Mouse (Mus musculus): ENCODE results near the gene Nptn. TPM values are rescaled to one million over a fixed set of nuclear protein-coding genes. Genes with fewer than 3 reads are reported as not detected.
A peak's percentile ranks its signal among the peaks of the same experiment; 100 is the strongest.

Nptn gene
- polyA plus RNA-seq, 1 experiment from 2014 or later = 145 TPM

- no peaks in the 10 kb centered on the region for H3K9me3 ChIP-seq (ENCODE audit: control insufficient read depth)
- WGBS = 29% methylated on average over 6 of the region's 6 CpGs
- no peak overlapping the region for H3K4me3 ChIP-seq (ENCODE audit: low read depth, low read length)
- H3K4me2 ChIP-seq (replicated peaks; ENCODE audit: low read depth) = no peak overlapping the region
- H3K27me3 ChIP-seq (replicated peaks; ENCODE audit: control insufficient read depth, insufficient read depth, low read length) = no peaks in the 10 kb centered on the region
- no peaks in the 10 kb centered on the region for H3K36me3 ChIP-seq (ENCODE audit: control insufficient read depth, insufficient read depth)
- H3K27ac ChIP-seq (ENCODE audit: low read depth, low read length) = peak overlapping the region; percentile 24; the same call in 1 of the 2 replicates
- ATAC-seq = peak; percentile 77
- TF ChIP-seq CTCF (IDR thresholded peaks at IDR 0.05; ENCODE audit: low read depth) = no peak
- no peak overlapping the region for H3K9ac ChIP-seq (ENCODE audit: low read depth, low read length)
- H3K4me1 ChIP-seq (replicated peaks; ENCODE audit: control insufficient read depth, insufficient read depth, low read length) = no peaks in the 10 kb centered on the region
Measured at GRCm38 (mm10) chr9:58541895-58542338, 40.1 kb upstream of the Nptn start.

GRCm38 (mm10) chr9:58544879-58545324 lies 37.1 kb upstream of the Nptn start:
- 57% methylated on average over 4 of the region's 4 CpGs for WGBS
- no peak overlapping the region for H3K4me3 ChIP-seq (ENCODE audit: low read depth, low read length)
- H3K27ac ChIP-seq (ENCODE audit: low read depth, low read length) = no peak overlapping the region; the same call in 1 of the 2 replicates
- peak overlapping the region; percentile 37; the same call in 1 of the 2 replicates for H3K4me2 ChIP-seq (replicated peaks; ENCODE audit: low read depth)
- no peak for TF ChIP-seq CTCF (IDR thresholded peaks at IDR 0.05; ENCODE audit: low read depth)
- H3K4me1 ChIP-seq (replicated peaks; ENCODE audit: control insufficient read depth, insufficient read depth, low read length) = no peaks in the 10 kb centered on the region
- H3K9ac ChIP-seq (ENCODE audit: low read depth, low read length) = no peak overlapping the region
- no peaks in the 10 kb centered on the region for H3K27me3 ChIP-seq (replicated peaks; ENCODE audit: control insufficient read depth, insufficient read depth, low read length)
- H3K36me3 ChIP-seq (ENCODE audit: control insufficient read depth, insufficient read depth) = no peaks in the 10 kb centered on the region
- ATAC-seq = no peak
- H3K9me3 ChIP-seq (ENCODE audit: control insufficient read depth) = no peaks in the 10 kb centered on the region

- H3K27ac ChIP-seq (ENCODE audit: low read depth, low read length) = no peak overlapping the region
- H3K9me3 ChIP-seq (ENCODE audit: control insufficient read depth) = no peaks in the 10 kb centered on the region
- TF ChIP-seq CTCF (IDR thresholded peaks at IDR 0.05; ENCODE audit: low read depth) = no peak
- no peak overlapping the region for H3K4me3 ChIP-seq (ENCODE audit: low read depth, low read length)
- ATAC-seq = no peak
- no peak overlapping the region for H3K9ac ChIP-seq (ENCODE audit: low read depth, low read length)
- no peak overlapping the region for H3K4me2 ChIP-seq (replicated peaks; ENCODE audit: low read depth)
- no peaks in the 10 kb centered on the region for H3K4me1 ChIP-seq (replicated peaks; ENCODE audit: control insufficient read depth, insufficient read depth, low read length)
- 74% methylated on average over 6 of the region's 6 CpGs for WGBS
- H3K27me3 ChIP-seq (replicated peaks; ENCODE audit: control insufficient read depth, insufficient read depth, low read length) = no peaks in the 10 kb centered on the region
- H3K36me3 ChIP-seq (ENCODE audit: control insufficient read depth, insufficient read depth) = no peaks in the 10 kb centered on the region
Measured at GRCm38 (mm10) chr9:58545428-58545827, 36.6 kb upstream of the Nptn start.

GRCm38 (mm10) chr9:58546630-58547360 lies 35.2 kb upstream of the Nptn start:
- TF ChIP-seq CTCF (IDR thresholded peaks at IDR 0.05; ENCODE audit: low read depth) = no peak
- no peaks in the 10 kb centered on the region for H3K27me3 ChIP-seq (replicated peaks; ENCODE audit: control insufficient read depth, insufficient read depth, low read length)
- H3K4me2 ChIP-seq (replicated peaks; ENCODE audit: low read depth) = no peak overlapping the region
- no peak overlapping the region for H3K9ac ChIP-seq (ENCODE audit: low read depth, low read length)
- no peak overlapping the region for H3K4me3 ChIP-seq (ENCODE audit: low read depth, low read length)
- H3K27ac ChIP-seq (ENCODE audit: low read depth, low read length) = no peak overlapping the region
- no peaks in the 10 kb centered on the region for H3K4me1 ChIP-seq (replicated peaks; ENCODE audit: control insufficient read depth, insufficient read depth, low read length)
- no peak for ATAC-seq
- H3K36me3 ChIP-seq (ENCODE audit: control insufficient read depth, insufficient read depth) = no peaks in the 10 kb centered on the region
- H3K9me3 ChIP-seq (ENCODE audit: control insufficient read depth) = no peaks in the 10 kb centered on the region
- 82% methylated on average over 11 of the region's 11 CpGs for WGBS

- H3K27me3 ChIP-seq (replicated peaks; ENCODE audit: control insufficient read depth, insufficient read depth, low read length) = no peaks in the 10 kb centered on the region
- no peak for TF ChIP-seq CTCF (IDR thresholded peaks at IDR 0.05; ENCODE audit: low read depth)
Measured at GRCm38 (mm10) chr9:58548897-58549296, 33.1 kb upstream of the Nptn start.

GRCm38 (mm10) chr9:58549694-58550093 lies 32.3 kb upstream of the Nptn start:
- TF ChIP-seq CTCF (IDR thresholded peaks at IDR 0.05; ENCODE audit: low read depth) = no peak
- 67% methylated on average over 3 of the region's 3 CpGs for WGBS
- ATAC-seq = no peak

More at GRCm38 (mm10) chr9:58548897-58549296, 33.1 kb upstream of the Nptn start:
- WGBS = 67% methylated on average over 4 of the region's 4 CpGs
- Histone ChIP-seq H3K27ac (ENCODE audit: low read depth, low read length) (no peak overlapping the region), H3K4me2 (replicated peaks; ENCODE audit: low read depth) (no peak overlapping the region), H3K36me3 (ENCODE audit: control insufficient read depth, insufficient read depth) (no peaks in the 10 kb centered on the region), H3K4me3 (ENCODE audit: low read depth, low read length) (no peak overlapping the region), H3K9me3 (ENCODE audit: control insufficient read depth) (no peaks in the 10 kb centered on the region), H3K9ac (ENCODE audit: low read depth, low read length) (no peak overlapping the region), H3K4me1 (replicated peaks; ENCODE audit: control insufficient read depth, insufficient read depth, low read length) (no peaks in the 10 kb centered on the region)
- no peak for ATAC-seq

More at GRCm38 (mm10) chr9:58549694-58550093, 32.3 kb upstream of the Nptn start:
- H3K27ac ChIP-seq (ENCODE audit: low read depth, low read length) = no peak overlapping the region
- H3K4me2 ChIP-seq (replicated peaks; ENCODE audit: low read depth) = no peak overlapping the region
- H3K4me3 ChIP-seq (ENCODE audit: low read depth, low read length) = no peak overlapping the region
- no peaks in the 10 kb centered on the region for H3K4me1 ChIP-seq (replicated peaks; ENCODE audit: control insufficient read depth, insufficient read depth, low read length)
- H3K27me3 ChIP-seq (replicated peaks; ENCODE audit: control insufficient read depth, insufficient read depth, low read length) = no peaks in the 10 kb centered on the region
- no peaks in the 10 kb centered on the region for H3K36me3 ChIP-seq (ENCODE audit: control insufficient read depth, insufficient read depth)
- no peaks in the 10 kb centered on the region for H3K9me3 ChIP-seq (ENCODE audit: control insufficient read depth)
- no peak overlapping the region for H3K9ac ChIP-seq (ENCODE audit: low read depth, low read length)

Measured in intestine, postnatal 0 days (tissue).